Mouse (Mus musculus) spleen, adult 18-20 months (tissue): ENCODE data around the gene Trabd.
A peak's percentile ranks its signal among the peaks of the same experiment; 100 is the strongest.

Experiments
- DNase-seq, 2 experiments: peaks; one replicate each; pipeline ENCODE4 v3.0.0; 2022; ENCODE audit warnings: mixed read lengths in 2 of 2

Trabd gene

GRCm38 (mm10) chr15:89078208-89078836, 3.4 kb downstream of the Trabd start:
- DNase-seq, result peak; percentile 61 to 70

- no peak for DNase-seq
Observed at GRCm38 (mm10) chr15:89083906-89084305, 9.0 kb downstream of the Trabd start.

- DNase-seq, result no peak
Observed at GRCm38 (mm10) chr15:89084826-89085225, 9.9 kb downstream of the Trabd start.

- peak; percentile 76 to 80 for DNase-seq
Observed at GRCm38 (mm10) chr15:89088607-89089247, 13.8 kb downstream of the Trabd start, which contains the start of gene Selenoo. Gene Selenoo (plus strand): TSS chr15:89089084.

- DNase-seq, result peak in 1 of 2 experiments; percentile 28
Observed at GRCm38 (mm10) chr15:89089248-89090051, 14.5 kb downstream of the Trabd start.

GRCm38 (mm10) chr15:89090662-89091061, 15.7 kb downstream of the Trabd start:
- DNase-seq, result no peak

- no peak for DNase-seq
Observed at GRCm38 (mm10) chr15:89092181-89092580, 17.3 kb downstream of the Trabd start.

- no peak for DNase-seq
Observed at GRCm38 (mm10) chr15:89097450-89097849, 22.5 kb downstream of the Trabd start.

GRCm38 (mm10) chr15:89098616-89099015, 23.7 kb downstream of the Trabd start:
- DNase-seq, result no peak

- DNase-seq, result no peak
Observed at GRCm38 (mm10) chr15:89100823-89101222, 25.9 kb downstream of the Trabd start.

- DNase-seq, result no peak
Observed at GRCm38 (mm10) chr15:89102646-89103045, 27.7 kb downstream of the Trabd start.

- no peak for DNase-seq
Observed at GRCm38 (mm10) chr15:89103921-89104320, 29.0 kb downstream of the Trabd start.

- no peak for DNase-seq
Observed at GRCm38 (mm10) chr15:89104425-89104824, 29.5 kb downstream of the Trabd start.

GRCm38 (mm10) chr15:89106073-89106472, 31.1 kb downstream of the Trabd start:
- DNase-seq, result no peak

GRCm38 (mm10) chr15:89106976-89107375, 32.1 kb downstream of the Trabd start:
- no peak for DNase-seq

- no peak for DNase-seq
Observed at GRCm38 (mm10) chr15:89110147-89110546, 35.2 kb downstream of the Trabd start.

GRCm38 (mm10) chr15:89118007-89118406, 43.1 kb downstream of the Trabd start:
- DNase-seq, result peak in 1 of 2 experiments; percentile 40

GRCm38 (mm10) chr15:89122649-89123366, 47.9 kb downstream of the Trabd start, which contains the start of gene Tubgcp6:
Gene Tubgcp6 (minus strand): TSS chr15:89123112.
- peak; percentile 85 to 94 for DNase-seq

- no peak for DNase-seq
Observed at GRCm38 (mm10) chr15:89123595-89123994, 48.7 kb downstream of the Trabd start.

GRCm38 (mm10) chr15:89124312-89124711, 49.4 kb downstream of the Trabd start:
- DNase-seq, result no peak

- DNase-seq, result no peak
Observed at GRCm38 (mm10) chr15:89125351-89125750, 50.4 kb downstream of the Trabd start.

GRCm38 (mm10) chr15:89126622-89127021, 51.7 kb downstream of the Trabd start:
- DNase-seq, result no peak
